Mouse (Mus musculus) gastrocnemius, postnatal 14 days (tissue): ENCODE measurements at regions not wholly inside any gene's neighbourhood (a gene's known extent, or its start where the extent isn't known, plus 50 kb on each side); places are given as distances from the start of the nearest gene placed in this dataset.

Experiments
- DNase-seq: peaks from one replicate; pipeline ENCODE4 v3.0.0; 2021; ENCODE audit warnings: mixed read lengths
- intact Hi-C: fragments of 180-260 bp; cut with DNase I; formaldehyde crosslinking; loops from one replicate; pipeline ENCODE4 v1.15.1; 2025; ENCODE audit warnings: low total_unique reads

DNA sequence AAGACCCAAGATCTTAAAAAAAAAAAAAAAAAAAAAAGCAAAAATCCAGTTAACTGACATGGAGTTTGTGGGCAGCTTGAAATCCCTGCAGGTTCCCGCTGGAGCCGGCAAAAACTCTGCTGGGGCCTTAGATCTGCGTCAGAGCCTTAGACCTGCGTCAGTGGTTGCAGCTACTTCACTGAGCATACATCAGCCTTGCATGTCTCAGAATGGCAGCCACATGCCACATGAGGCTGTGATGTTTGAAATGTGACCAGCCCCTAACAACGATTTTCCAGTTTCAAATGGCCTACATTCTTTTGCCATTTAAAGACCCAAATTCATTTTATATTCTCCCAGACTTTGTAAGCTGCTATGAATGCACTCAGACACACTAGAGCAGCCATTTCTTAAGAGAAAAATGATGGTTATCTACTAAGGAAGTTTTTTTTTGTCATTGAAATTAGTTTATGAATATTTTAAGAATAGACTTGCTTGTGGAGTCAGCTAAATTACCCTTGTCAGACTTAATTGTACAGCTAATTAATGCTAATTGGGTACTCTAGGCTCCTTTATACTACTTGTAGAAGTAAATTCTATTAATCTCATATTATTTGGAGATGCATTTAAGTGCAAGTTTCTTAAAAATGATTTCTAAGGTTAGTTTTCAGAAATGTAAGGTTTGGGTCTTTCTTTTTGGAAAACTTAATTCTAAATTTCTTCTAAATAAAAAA is 70.8 kb downstream of the Toporsl start:
- no peak for DNase-seq
- intact Hi-C loops: no loop called here

DNA sequence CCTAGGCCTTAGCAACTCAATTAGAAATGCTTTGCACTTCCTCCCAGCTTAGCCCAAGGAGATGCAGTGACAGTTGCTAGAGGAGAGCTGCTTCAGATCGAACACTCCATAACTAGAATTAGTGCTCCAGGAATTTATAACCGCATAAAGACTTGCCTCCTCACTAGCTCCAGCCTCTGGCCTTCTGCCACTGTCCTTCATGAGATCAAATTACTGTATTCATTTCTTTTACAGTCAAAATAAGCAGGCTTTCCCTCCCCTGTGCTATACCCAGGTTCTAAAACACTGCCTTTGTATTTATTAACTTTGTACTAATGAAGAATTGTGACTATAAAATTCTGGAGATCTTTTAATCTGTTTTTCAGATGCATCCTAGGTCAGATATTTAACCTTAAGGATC is 104.8 kb upstream of the Olfr275 start:
- DNase-seq: no peak
- intact Hi-C loops: no loop called here

DNA sequence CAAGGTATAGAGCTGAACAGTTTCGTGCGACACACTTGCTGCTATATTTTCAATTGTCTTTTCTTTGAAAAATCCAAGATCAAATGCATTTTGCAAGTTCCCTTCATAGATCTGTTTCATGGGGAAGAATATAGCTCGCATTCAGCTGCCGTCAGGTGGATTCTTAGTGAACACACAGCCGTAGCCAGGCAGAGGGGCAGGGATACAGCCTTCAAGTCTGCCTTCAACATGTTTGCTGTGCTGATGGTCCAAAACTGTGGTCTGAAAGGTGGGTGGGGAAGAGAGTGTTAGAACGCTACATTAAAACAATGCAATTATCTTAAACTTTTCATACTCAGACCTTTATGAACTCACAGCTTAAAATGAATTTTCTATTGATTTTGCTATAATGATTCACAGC is 88.2 kb upstream of the Olfr275 start:
- DNase-seq: no peak
- intact Hi-C loops: no loop called here

DNA sequence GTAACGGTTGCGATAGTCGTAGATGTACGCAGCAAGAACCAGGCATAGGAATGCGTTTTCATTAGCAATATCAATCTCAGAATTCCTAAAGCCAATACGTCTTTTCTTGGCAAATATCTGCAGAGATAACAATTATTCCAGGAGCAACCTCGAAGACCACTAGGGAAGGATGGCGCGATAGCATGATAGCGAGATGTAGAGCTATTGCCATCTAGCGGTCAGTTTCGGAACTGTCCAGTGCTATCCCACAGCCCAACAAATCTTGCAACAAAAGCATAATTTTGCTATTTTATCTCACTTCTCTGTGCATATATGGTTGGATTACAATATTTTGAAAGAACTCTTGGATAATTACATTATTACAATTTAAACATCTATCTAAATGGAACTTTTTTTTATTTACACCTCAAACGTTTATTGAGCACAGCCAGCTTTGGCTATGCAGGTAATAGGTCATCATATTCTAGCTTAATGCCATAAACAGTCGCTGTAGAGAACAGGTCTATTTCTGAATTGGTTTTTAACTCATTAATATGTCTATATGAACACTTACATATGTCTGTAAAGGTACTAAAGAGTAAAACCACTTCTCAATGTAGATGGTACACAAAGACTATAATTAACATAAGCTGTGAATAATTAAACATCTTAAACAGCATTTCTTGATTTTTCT is 87.6 kb upstream of the Olfr275 start:
- peak; percentile 17 for DNase-seq
- intact Hi-C loops: no loop called here

DNA sequence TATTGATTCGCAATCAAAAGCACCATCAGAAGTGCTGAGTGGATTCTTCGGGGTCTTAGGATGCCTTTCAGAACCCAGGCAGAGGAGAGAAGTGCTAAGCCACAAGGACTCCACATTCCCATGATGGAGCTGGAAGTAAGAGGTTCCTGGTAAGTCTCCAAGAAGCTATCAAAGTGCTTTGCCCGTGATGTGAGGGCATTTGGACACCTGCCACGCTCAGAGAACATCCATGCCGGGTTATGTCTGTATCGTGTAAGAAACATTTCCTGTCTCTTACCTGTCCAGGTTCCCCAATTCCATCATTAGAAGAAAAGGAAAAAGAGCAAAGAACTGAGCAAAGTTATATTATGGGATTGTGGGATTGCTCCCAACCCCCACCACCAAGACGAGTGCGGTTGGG is 81.3 kb upstream of the Olfr275 start:
- no peak for DNase-seq
- intact Hi-C loops: no loop called here

DNA sequence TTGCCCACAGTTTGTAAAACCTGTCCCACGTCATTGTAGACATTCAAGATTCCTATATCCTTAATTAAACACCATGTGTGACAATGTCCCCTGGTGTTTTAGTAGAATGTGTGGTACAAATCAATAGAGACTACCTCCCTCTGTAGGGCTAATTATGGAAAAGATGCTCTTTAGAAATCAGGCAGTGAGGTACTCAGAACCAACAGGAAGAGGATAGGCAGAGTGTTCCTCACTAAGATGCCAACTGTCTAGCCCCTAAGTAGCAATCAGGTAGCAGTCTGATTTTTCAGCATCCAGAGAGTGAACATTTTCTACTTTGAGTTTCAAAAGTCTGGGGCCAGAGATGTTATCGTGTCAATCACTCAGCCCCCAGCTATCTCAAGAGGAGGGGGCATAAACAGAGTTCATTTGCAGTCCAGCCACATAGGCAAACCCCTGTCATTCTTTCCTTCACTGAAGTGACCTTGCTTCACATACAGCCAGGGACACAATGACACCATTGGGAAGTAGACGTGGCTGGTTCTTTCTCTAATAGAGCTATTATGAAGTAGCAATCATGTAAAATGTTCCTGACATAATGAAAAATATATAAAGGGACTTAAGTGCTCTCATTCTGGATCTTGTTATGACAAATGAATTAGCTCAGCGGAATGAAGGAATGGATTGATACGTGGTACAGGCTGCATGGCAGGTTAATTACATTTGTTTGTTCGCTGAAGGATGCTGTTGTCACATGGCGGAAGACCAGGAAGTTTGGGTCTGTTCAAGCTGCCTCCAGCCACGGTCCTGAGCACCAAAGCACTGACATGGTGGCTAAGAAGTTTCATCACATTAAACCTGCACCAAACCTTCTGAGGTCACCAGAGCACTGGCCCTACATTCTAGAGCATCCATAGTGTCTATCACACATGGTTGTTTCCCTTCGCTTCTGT is 74.6 kb upstream of the Olfr275 start:
- intact Hi-C loops: no loop called here
- no peak for DNase-seq

DNA sequence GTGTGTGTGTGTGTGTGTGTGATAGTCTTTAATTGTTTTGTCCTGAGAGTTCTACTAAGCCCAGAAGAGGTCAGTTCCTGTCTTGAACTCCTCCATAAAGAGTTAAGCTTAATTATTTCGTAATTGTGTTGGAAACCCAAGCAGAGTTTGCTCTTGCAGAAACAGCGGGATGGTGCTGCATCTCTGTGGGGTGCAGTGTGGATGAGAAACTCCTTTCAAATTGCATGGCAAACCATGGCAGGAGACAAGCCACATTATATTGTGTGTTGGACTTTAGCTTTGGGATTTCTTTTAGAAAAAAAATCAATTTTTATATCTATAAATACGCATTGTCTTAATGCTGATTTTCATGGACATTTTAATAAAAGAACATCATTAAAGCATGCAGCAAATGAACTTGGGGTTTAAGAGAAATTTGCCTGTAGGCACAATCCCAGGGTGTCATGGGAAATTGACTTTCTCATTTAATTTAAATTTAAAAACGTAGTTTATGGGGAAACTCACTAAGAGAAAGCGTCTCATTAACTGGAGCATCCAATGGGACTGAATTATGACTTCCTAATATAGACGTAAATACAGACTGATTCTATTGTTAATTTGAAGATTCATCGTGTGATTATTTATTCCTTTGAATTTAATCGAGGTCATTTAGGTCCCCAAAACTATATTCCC is 61.4 kb upstream of the Olfr275 start:
- DNase-seq: no peak
- intact Hi-C loops: no loop called here
